Mouse (Mus musculus): ENCODE measurements around the gene Phf6. TPM values are rescaled to one million over a fixed set of nuclear protein-coding genes. Genes with fewer than 3 reads are reported as not detected.

Gene Phf6
- polyA plus RNA-seq, 1 experiment, result 0.16 TPM

DNA sequence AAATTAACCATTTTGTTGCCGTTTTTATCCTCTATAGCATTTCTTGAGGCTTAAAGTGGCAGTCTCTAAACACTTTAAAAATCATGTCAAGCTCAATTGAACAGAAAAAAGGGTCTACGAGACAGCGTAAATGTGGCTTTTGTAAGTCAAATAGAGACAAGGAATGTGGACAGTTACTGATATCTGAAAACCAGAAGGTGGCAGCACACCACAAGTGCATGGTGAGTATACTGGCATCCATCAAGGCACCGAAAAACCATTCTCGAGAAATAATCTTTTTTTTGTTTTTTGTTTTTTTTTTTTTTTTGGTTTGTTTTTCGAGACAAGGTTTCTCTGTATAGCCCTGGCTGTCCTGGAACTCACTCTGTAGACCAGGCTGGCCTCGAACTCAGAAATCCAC lies 4.5 kb downstream of the Phf6 start:
- 75% methylated on average over 7 of the region's 7 CpGs for WGBS
- H3K27me3 ChIP-seq (ENCODE audit: control insufficient read depth, insufficient read depth, low read length), result no peaks in the 10 kb centered on the region
- H3K4me1 ChIP-seq (ENCODE audit: control insufficient read depth, insufficient read depth, insufficient read length, low read length), result no peaks in the 10 kb centered on the region
- no peak overlapping the region for H3K27ac ChIP-seq (ENCODE audit: insufficient read depth, low read depth, low read length)
- H3K4me3 ChIP-seq (ENCODE audit: low read depth, low read length), result no peak overlapping the region
- no peaks in the 10 kb centered on the region for H3K36me3 ChIP-seq (ENCODE audit: control insufficient read depth, insufficient read depth, low read length)
- no peak for TF ChIP-seq CTCF (IDR thresholded peaks at IDR 0.05; ENCODE audit: extremely low read depth, insufficient read length, insufficient replicate concordance, low read depth, low read length)
- TF ChIP-seq POLR2A (IDR thresholded peaks at IDR 0.05; ENCODE audit: low read depth, low read length), result no peak

DNA sequence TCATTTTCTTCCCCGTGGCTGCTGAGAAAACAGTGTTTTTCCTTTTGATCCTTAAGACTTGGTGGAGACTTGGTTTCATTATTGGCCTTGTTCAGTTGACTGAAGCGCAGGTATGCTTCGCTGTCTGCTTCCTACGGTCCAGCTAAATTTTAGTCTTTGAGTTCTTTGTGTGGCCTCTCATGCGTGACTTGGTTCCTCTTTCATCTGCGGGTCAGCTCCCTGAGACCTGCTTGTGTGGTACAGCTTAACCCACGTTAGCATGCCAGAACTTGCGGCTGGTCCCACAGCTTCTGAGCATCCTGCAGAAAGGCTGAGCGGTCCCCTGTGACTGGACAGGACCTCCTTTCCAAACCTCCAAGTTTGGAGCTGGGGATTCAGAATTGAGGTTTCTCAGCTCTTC lies 14.7 kb downstream of the Phf6 start:
- Histone ChIP-seq H3K4me1 (ENCODE audit: control insufficient read depth, insufficient read depth, insufficient read length, low read length) (no peaks in the 10 kb centered on the region), H3K27me3 (ENCODE audit: control insufficient read depth, insufficient read depth, low read length) (no peaks in the 10 kb centered on the region), H3K36me3 (ENCODE audit: control insufficient read depth, insufficient read depth, low read length) (no peaks in the 10 kb centered on the region), H3K4me3 (ENCODE audit: low read depth, low read length) (no peak overlapping the region), H3K27ac (ENCODE audit: insufficient read depth, low read depth, low read length) (no peak overlapping the region)
- TF ChIP-seq POLR2A (IDR thresholded peaks at IDR 0.05; ENCODE audit: low read depth, low read length), result no peak
- 90% methylated on average over 9 of the region's 9 CpGs for WGBS

DNA sequence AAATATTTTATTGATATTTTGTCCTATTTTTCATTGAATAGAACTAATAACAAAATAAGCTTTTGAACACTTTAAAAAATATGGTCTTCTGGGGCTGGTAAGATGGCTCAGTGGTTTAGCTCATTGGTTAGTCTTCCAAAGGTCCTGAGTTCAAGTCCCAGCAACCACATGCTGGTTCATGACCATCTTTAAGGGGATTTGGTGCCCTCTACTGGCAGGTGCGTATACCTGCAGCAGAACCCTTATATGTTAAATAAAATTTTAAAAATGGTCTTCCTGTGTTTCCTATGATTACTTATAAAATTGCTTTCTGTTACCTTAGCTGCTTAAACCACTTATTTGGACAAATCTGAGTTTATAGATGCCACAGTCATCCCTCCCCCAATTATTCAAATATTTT lies 16.8 kb downstream of the Phf6 start:
- no peak overlapping the region for H3K4me3 ChIP-seq (ENCODE audit: low read depth, low read length)
- H3K36me3 ChIP-seq (ENCODE audit: control insufficient read depth, insufficient read depth, low read length), result no peaks in the 10 kb centered on the region
- H3K27me3 ChIP-seq (ENCODE audit: control insufficient read depth, insufficient read depth, low read length), result no peaks in the 10 kb centered on the region
- H3K4me1 ChIP-seq (ENCODE audit: control insufficient read depth, insufficient read depth, insufficient read length, low read length), result no peaks in the 10 kb centered on the region
- TF ChIP-seq POLR2A (IDR thresholded peaks at IDR 0.05; ENCODE audit: low read depth, low read length) (no peak), CTCF (IDR thresholded peaks at IDR 0.05; ENCODE audit: extremely low read depth, insufficient read length, insufficient replicate concordance, low read depth, low read length) (no peak)
- 18% methylated on average over 1 of the region's 1 CpGs for WGBS
- no peak overlapping the region for H3K27ac ChIP-seq (ENCODE audit: insufficient read depth, low read depth, low read length)

DNA sequence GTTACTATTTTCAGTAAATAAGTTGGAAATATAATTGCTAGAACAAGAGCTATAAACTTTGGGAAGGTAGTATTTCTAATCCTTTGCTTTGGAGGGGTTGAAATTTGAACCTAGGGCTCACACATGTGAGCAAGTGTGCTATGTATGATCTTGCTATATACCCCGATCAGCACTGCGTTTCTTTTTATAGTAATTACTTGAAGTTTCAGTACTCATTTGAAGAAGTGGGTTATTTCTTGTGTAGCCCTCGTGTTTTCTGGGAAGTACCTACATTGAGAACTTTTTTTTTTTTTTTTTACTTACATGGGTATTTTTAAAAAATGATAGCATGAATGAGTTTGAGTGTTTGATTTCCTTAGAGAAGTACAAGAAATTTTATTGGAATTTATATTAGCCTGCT lies 17.7 kb downstream of the Phf6 start:
- no peaks in the 10 kb centered on the region for H3K36me3 ChIP-seq (ENCODE audit: control insufficient read depth, insufficient read depth, low read length)
- no peaks in the 10 kb centered on the region for H3K4me1 ChIP-seq (ENCODE audit: control insufficient read depth, insufficient read depth, insufficient read length, low read length)
- no peak overlapping the region for H3K4me3 ChIP-seq (ENCODE audit: low read depth, low read length)
- TF ChIP-seq CTCF (IDR thresholded peaks at IDR 0.05; ENCODE audit: extremely low read depth, insufficient read length, insufficient replicate concordance, low read depth, low read length), result no peak
- TF ChIP-seq POLR2A (IDR thresholded peaks at IDR 0.05; ENCODE audit: low read depth, low read length), result no peak
- H3K27me3 ChIP-seq (ENCODE audit: control insufficient read depth, insufficient read depth, low read length), result no peaks in the 10 kb centered on the region
- 80% methylated on average over 3 of the region's 3 CpGs for WGBS
- no peak overlapping the region for H3K27ac ChIP-seq (ENCODE audit: insufficient read depth, low read depth, low read length)

DNA sequence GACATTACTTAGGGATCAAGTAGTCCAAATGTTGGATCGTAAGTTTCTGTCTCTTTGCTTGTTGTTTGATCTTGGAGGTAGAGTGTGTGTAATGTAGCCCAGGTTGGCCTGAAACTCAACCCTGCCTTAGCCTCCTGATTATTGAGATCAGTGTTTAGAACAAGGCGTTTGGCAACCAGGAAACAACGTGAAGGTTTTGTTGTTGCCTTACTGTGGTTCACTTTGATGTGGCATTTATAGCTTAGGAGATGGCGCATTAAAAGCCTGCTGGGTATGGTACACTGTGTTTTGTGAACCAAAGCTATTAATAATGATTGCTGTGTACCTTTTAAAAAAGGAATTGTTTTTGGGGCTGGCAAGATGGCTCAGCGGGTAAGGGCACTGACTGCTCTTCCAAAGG lies 18.1 kb downstream of the Phf6 start:
- Histone ChIP-seq H3K27me3 (ENCODE audit: control insufficient read depth, insufficient read depth, low read length) (no peaks in the 10 kb centered on the region), H3K4me3 (ENCODE audit: low read depth, low read length) (no peak overlapping the region), H3K4me1 (ENCODE audit: control insufficient read depth, insufficient read depth, insufficient read length, low read length) (no peaks in the 10 kb centered on the region), H3K36me3 (ENCODE audit: control insufficient read depth, insufficient read depth, low read length) (no peaks in the 10 kb centered on the region; the same call in 1 of the 2 replicates), H3K27ac (ENCODE audit: insufficient read depth, low read depth, low read length) (no peak overlapping the region)
- WGBS, result 77% methylated on average over 5 of the region's 5 CpGs
- TF ChIP-seq POLR2A (IDR thresholded peaks at IDR 0.05; ENCODE audit: low read depth, low read length) (no peak), CTCF (IDR thresholded peaks at IDR 0.05; ENCODE audit: extremely low read depth, insufficient read length, insufficient replicate concordance, low read depth, low read length) (no peak)

DNA sequence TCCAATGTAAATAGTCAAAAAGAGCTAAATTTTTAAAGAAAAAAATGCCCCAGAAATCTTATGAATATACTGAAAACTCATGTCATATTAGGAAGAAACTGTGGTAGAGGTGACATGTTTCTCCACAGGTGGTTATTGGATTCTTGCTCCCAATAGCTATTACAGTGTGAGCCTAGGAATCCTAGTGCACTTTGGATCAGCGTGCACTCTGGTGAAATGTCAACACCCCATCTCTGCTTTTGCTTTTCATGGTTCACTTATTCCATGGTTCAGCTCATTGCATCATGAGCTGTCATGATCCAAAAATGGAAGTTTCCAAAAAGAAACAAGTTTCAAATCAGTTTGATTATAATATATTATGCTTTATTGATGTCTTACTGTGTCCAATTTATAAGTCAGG lies 20.1 kb downstream of the Phf6 start:
- no peaks in the 10 kb centered on the region; the same call in 1 of the 2 replicates for H3K36me3 ChIP-seq (ENCODE audit: control insufficient read depth, insufficient read depth, low read length)
- no peak overlapping the region for H3K27ac ChIP-seq (ENCODE audit: insufficient read depth, low read depth, low read length)
- no peaks in the 10 kb centered on the region for H3K4me1 ChIP-seq (ENCODE audit: control insufficient read depth, insufficient read depth, insufficient read length, low read length)
- 82% methylated on average over 1 of the region's 1 CpGs for WGBS
- no peak overlapping the region for H3K4me3 ChIP-seq (ENCODE audit: low read depth, low read length)
- TF ChIP-seq CTCF (IDR thresholded peaks at IDR 0.05; ENCODE audit: extremely low read depth, insufficient read length, insufficient replicate concordance, low read depth, low read length) (no peak), POLR2A (IDR thresholded peaks at IDR 0.05; ENCODE audit: low read depth, low read length) (no peak)
- no peaks in the 10 kb centered on the region for H3K27me3 ChIP-seq (ENCODE audit: control insufficient read depth, insufficient read depth, low read length)

DNA sequence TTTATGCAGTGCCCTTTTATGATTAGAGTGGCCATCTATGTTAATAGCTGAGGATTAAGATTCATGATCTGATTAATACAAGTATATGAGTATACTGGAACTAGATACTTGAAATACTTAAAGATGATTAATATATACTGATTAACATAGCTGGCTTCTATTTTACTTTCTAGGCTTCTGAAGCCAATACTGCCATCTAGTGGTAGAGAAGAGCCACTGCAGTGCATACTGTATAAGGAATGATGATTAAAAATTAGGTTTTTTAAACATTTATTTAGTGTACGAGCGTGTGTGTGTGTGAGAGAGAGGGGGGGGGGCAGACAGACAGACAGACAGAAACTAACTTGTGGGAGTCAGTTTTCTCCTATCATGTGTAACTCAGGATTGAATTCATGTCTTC lies 22.4 kb downstream of the Phf6 start:
- H3K36me3 ChIP-seq (ENCODE audit: control insufficient read depth, insufficient read depth, low read length), result peaks cover 2% of the 10 kb centered on the region; the same call in 1 of the 2 replicates
- H3K4me3 ChIP-seq (ENCODE audit: low read depth, low read length), result no peak overlapping the region
- H3K27ac ChIP-seq (ENCODE audit: insufficient read depth, low read depth, low read length), result no peak overlapping the region
- WGBS, result 31% methylated on average over 2 of the region's 2 CpGs
- H3K4me1 ChIP-seq (ENCODE audit: control insufficient read depth, insufficient read depth, insufficient read length, low read length), result no peaks in the 10 kb centered on the region
- H3K27me3 ChIP-seq (ENCODE audit: control insufficient read depth, insufficient read depth, low read length), result no peaks in the 10 kb centered on the region
- no peak for TF ChIP-seq CTCF (IDR thresholded peaks at IDR 0.05; ENCODE audit: extremely low read depth, insufficient read length, insufficient replicate concordance, low read depth, low read length)
- no peak for TF ChIP-seq POLR2A (IDR thresholded peaks at IDR 0.05; ENCODE audit: low read depth, low read length)

DNA sequence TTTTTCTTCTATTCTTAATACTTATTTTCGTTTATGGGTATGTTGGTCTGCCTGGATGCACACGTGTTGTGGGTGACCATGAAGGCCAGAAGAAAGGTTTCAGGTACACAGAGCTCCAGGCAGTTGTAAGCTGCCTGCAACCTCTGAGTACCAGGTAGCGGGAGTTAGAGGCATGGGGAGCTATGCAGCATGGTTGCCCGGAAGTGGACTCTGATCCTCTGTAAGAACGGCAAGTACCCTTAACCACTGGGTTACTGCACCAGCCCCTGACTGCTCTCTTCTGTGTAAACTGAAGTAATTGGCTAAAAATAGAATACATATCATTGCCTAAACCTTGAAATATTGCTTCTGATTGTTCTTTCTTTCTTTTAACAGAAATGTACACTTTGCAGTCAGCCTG lies 33.4 kb downstream of the Phf6 start:
- Histone ChIP-seq H3K27ac (ENCODE audit: insufficient read depth, low read depth, low read length) (no peak overlapping the region), H3K4me3 (ENCODE audit: low read depth, low read length) (no peak overlapping the region), H3K4me1 (ENCODE audit: control insufficient read depth, insufficient read depth, insufficient read length, low read length) (peaks cover 2% of the 10 kb centered on the region; the same call in 1 of the 2 replicates), H3K27me3 (ENCODE audit: control insufficient read depth, insufficient read depth, low read length) (no peaks in the 10 kb centered on the region), H3K36me3 (ENCODE audit: control insufficient read depth, insufficient read depth, low read length) (peaks cover 8% of the 10 kb centered on the region; the same call in 1 of the 2 replicates)
- TF ChIP-seq POLR2A (IDR thresholded peaks at IDR 0.05; ENCODE audit: low read depth, low read length) (no peak), CTCF (IDR thresholded peaks at IDR 0.05; ENCODE audit: extremely low read depth, insufficient read length, insufficient replicate concordance, low read depth, low read length) (no peak)
- WGBS, result 67% methylated on average over 5 of the region's 5 CpGs
